Mouse (Mus musculus): ENCODE measurements around the gene Trnt1.

Trnt1 gene

DNA sequence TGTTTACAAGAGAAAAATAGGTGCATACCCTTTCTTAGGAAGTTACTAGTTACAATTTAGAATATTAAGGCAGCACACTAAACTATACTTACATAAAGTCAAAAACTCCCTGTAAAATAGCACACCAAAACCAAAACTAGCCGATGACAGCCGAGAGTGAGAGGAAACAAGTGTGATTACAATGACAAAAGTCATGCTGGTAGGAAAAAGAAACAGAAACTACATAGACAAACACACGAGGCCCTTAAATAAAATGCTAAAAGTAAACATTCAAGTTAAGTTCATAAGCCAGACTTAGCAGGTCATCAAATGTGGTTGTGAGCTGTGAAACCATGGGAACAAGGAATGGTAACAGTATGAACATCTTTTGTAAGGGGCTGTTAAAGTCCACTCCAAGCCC is 18.2 kb downstream of the Trnt1 start:
- no peak for DNase-seq (ENCODE audit: low spot score)

DNA sequence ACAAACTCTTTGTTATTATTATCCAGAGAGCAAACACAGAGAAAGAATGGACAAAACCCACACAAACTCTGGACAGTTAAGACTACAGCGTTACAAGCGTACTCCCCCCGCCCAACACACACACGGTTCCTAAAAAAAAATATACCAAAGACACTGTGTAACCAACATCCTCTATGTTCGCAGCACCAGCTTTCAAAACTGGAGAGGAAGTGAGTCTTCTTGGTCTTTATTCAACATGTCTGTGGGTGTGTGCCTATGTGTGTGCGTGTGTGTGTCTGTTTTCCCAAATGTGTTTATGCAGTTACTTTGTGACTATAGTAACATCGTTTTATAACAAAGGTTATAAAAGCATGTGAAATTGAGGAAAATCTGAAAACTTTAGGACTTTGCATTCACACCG is 22.5 kb downstream of the Trnt1 start:
- no peak for DNase-seq (ENCODE audit: low spot score)

DNA sequence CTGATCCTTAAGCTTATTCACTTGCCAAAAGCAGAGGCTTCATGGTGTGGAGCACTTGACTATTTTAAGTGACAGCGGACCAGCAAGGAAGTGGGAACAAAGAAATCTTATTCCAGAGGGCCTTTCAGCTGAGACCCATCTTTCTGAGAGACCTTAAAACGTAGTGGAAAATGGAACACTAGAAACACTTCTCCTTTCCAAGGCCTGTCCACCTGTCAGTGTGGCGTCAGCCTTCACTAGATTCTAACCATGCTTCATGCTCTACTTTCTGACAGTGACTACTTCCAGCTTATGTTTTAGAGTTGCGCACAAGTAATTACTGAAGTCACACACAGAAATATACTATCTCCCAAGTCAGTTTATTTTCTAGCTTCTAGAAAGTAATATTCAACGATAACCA is 23.6 kb downstream of the Trnt1 start:
- no peak for DNase-seq (ENCODE audit: low spot score)

DNA sequence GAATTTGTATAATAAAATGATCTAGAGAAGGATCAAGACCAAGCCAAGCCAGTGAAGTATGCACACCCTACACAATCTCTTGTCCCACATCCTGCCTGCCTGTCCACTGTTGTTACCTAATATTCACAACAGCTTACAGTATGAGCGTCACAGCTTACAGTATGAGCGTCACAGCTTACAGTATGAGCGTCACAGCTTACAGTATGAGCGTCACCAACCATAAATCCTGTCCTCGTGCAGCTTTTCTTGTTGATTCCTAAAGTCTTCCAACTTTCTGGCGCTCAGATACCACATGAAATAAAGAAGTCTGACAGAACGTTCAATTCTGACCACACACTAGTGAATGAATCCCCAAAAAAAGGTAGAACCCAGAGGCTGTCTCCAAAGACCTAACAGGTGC is 24.2 kb downstream of the Trnt1 start:
- no peak for DNase-seq (ENCODE audit: low spot score)

DNA sequence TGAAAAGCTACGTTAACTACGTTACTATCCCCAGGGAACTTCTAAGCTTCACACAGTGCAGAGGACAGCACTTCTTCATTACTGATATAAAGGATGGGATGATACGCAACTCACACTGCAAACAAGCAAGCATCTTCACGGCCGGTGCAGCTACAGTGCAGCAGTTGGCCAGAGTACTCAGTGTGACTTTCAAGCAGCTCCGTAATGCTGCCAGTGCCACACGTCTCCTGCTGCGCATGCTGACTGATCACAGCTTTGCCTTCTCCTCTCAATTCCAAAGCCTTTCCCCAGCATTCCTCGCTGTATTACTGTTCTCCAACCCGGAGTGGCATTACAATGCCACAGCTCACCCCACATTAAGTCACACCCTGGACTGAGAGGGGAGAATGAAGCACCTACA is 24.7 kb downstream of the Trnt1 start:
- no peak for DNase-seq (ENCODE audit: low spot score)

DNA sequence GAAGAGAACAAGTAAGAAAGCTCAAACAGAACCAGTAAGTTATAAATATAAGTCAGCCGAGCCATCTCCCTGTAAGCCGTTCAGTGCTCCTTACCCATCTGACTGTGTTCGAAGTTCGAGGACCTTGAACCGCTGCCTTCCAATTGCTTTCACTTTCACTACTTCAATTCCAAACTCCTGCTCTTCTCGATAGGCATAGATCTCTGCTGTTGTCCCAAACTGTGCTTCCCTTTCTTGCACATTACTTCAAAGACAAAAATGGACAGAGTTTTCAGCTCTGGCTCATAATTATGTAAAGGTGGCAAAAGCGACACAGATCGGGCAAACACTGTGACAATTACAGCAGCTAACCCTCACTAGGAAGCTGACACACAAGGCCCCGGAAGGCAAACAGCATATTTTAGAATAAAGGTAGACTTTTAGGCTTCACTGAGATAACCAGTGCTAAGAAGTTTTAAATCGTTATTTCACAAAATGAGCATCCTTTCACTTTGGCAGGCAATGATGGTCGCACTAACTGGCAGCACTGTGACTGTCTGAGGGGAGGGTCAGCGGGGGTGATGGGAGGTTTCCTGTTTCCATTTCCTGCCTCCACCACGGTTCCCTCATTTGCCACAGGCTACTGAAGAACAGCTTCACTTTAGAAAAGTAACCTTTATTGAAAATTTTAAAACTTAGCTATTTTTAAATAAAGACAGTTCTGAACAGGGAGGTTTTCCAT is 25.3 kb downstream of the Trnt1 start:
- DNase-seq (ENCODE audit: low spot score), result no peak

DNA sequence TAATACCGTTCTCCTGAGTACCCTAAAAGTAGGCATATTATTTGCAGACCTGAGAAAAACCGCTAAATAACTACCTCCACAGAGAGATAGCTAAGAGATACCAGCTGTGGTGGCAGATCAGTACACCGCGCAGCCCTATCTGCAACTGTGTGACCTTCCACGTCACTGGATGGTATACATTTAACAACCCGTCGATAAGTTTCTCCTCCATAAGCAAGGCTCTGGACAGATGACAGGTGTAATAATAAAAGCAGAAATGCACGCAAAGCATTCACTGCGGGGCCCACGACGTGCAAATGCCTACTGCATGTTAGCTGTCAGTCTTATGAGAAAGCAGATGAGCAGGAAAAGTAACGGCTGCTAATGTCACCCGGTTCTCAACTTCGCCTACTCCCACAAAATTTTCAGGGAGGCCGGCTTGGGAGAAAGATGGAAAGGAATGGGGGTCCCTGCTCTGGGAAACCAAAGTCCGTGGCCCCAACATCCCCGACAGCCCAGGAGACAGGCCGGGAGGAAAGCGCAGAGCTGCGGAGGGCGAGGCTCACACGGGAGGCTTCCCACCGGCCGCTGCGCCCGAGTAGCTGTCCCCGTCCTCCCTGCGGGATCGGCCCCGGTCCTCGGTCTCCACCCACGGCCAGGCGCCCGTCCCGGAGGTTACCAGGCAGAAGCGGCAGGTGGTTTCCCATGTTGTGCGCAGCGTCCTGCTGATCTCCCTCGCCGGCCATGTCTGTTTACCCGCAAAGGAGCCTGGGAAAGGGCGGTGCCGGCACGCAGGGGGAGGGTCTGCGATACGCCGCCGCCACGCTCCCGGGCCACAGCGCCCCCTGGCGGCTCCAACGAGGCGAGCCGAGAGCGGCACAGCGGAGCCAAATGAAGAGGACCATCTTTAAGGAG is 30.7 kb downstream of the Trnt1 start, which contains the start of gene Crbn:
TSS of gene Crbn (minus strand) at position 745 of the 894 bp plus-strand sequence.
- peak; percentile 88 for DNase-seq (ENCODE audit: low spot score)

DNA sequence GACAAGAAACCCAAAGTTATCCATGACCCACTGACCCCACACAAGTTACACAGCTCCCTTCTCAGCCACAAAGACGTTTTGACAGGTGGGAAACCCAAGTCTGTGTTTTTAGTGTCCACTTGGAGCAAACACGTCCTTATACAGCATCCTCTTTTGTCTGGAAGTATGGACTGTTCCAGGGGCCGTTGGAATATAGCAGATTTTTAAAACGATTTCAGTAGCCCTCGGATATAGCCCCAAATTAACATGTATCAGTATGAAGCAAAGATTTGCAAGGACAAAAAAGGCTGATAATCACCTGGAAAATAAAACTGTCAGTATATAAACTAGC is 31.3 kb downstream of the Trnt1 start:
- no peak for DNase-seq (ENCODE audit: low spot score)

DNA sequence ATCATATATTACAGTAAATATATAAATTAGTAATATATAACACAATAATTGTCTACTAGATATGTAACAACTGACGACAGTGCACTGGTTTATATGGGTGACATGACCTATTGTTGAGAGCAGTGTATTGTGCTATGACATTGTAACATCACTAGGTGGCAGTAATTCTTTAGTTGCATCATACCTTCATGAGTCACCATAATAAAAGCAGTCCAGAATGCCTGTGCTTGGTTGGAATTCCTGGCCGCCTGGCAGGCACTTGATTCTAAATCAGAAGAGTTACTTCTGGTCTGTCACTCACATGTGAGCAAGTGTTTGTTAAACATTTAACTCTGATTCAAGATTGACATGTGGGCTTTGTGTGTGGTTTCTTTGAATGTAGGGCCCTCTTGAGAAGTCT is 36.0 kb downstream of the Trnt1 start:
- peak; percentile 67 for DNase-seq (ENCODE audit: low spot score)

DNA sequence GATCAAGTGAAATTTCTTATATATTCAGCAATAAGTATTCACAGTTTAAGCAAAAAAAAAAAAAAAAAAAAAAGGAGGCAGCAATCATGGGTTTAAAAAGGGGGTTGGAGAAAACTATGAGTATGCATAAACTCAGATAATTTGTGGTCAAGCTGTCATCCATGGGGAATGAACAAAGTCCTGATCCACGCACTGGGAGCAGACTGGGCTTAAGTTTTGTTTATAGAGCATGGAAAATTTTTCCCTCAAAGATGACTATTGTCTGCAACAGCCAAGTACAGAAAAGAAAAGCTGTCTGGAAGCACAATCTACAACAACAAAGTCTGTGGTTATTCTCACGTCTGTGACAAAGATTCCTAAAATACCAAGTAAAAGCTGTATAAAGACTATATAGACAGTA is 40.2 kb downstream of the Trnt1 start:
- no peak for DNase-seq (ENCODE audit: low spot score)

DNA sequence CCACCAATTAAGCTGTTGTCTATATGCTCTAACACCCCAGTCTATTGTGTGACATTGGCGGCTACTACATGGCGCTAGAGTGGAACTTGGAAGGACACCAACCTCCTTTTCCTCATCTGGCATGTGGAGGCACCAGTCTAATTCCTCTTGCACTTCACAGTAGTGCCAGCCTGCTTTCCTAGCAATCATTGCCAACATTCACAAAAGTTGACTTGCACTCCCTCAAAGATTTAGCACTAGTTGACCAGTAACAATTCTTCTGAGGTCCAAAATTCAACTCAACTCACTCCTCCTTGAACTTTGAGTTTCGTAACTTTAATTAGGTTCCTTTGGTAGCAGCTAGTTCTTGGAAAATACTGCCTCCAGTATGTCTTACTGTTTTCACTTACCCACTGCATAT is 41.8 kb downstream of the Trnt1 start:
- DNase-seq (ENCODE audit: low spot score), result no peak

DNA sequence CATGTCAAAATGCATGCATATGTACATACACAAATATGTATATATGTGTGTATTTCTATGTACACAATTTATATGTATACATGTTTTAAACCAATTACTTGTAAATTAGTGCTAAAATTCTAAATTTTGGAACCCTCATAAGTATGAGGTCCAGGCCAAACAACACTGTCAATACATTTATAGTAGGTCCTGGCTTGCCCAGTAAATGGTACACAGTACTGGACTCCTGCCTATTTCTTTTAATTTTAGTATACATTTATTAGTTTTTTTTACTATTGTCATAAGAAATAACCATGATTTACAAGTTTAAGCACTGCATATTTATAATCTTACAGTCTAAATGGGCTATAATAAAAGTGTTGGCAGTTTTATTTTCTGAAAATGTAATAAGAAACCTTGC is 50.3 kb downstream of the Trnt1 start:
- DNase-seq (ENCODE audit: low spot score), result no peak

DNA sequence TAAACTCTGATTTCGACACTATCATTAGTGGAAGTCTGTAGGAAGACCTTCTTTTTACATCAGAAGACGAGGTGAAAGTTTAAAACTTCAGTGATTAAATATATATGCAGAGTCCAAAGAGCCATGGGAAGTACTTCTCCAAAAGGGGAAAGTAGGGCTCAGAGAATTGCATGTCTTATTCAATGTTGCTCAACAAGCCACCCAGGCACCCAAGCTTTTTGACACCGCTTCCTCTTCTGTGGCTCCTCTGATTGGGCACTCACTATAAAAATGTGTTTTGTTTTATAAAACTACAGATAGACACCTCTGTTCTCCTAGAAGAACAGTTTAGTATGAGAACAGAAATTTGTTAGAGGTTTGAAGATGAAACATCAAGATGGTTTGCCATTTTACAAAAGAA is 51.0 kb downstream of the Trnt1 start:
- DNase-seq (ENCODE audit: low spot score), result no peak

DNA sequence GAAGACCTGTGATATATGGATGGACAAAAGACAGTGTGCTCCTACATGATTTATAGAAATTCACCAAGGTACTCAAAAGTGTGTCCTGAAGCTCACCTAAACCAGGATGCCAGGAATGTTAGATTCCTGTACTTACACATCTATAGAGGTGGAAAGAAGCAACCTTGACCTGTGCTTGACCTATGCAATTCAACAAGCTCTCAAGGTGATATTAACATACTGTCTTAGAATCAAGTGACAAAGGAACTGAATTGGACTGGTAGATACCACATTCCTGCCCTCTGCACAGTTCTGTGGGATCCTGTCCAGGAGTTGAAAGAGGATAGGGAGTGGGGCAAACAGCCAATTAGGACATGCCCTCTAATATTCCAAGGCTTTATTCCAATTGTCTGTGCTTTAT is 51.6 kb downstream of the Trnt1 start:
- no peak for DNase-seq (ENCODE audit: low spot score)

DNA sequence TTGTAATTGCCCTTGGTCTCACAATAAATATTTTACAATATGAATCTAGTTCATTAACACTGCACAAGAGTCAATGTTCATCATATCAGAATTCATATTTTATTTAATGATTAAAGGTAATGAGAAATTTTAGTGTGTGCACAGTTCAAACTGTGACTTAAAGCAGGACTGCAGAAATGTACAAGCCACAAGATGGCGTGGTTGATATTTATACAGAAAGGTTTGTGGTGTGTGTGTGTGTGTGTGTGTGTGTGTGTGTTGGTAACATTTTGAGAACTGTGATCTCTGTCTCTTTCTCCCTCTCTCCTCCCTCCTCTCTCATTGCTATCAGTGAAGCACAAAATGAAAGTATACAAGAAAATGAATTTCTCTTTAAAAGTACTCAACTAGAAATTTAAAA is 53.4 kb downstream of the Trnt1 start:
- peak; percentile 45 for DNase-seq (ENCODE audit: low spot score)

Data from embryo, embryonic 10 days (tissue).